Mouse (Mus musculus): Measurements from ENCODE around the gene Samd14. TPM values are rescaled to one million over a fixed set of nuclear protein-coding genes. Genes with fewer than 3 reads are reported as not detected.

Samd14 gene
- polyA plus RNA-seq, 1 experiment from 2014 or later = 32.3 TPM

DNA sequence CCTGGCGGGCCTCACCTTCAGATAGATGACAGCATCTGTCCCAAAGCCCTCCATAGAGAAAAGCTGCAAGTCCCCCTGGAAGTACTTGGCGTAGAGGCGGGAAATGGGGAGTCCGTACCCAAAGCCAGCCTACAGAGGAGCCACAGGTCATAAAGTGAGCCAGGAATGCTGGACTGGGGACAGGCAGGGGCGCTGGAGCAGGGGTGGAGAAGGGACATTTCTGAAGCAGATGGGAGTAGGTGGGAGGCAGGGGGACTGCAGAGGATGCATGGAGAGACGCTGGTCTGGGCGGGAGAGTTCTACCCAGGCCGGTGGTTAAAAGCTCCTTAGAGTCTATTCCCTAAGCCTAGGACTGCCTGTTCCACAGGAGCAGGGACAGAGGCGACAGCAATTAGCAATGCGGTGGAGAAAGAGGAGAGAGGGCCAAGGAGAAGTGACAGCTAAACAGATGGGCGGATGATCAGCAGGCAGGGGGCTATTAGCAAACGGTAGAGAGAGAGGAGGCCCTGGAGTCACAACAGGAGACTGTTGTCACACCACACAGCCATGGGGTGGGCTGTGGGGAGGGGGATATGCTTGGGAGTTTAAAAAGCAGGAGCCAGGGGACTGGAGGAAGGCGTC is 18.3 kb downstream of the Samd14 start:
- ChIA-PET CTCF (interaction anchor here (1.3 to 1.6 kb wide), 2 partner anchors 12 to 17 kb away, joined by 3 to 4 read pairs; no protein-coding TSS in a partner anchor), POLR2A (interaction anchor here (1.3 to 1.8 kb wide), 2 partner anchors 16 to 19 kb away, joined by 3 to 4 read pairs; partner anchors contain the start of gene Samd14)
- in situ Hi-C loops (cut with MboI; ENCODE audit: low pct_unique_long_range_greater_than_20kb) = no loop called here
- ATAC-seq (no peak), DNase-seq (ENCODE audit: low read depth, low spot score) (no peak)
- no peaks in the 10 kb centered on the region for H3K27me3 ChIP-seq
- TF ChIP-seq CTCF (IDR thresholded peaks at IDR 0.05) = no peak

- in situ Hi-C loops (cut with MboI; ENCODE audit: low pct_unique_long_range_greater_than_20kb) = no loop called here
- ATAC-seq (no peak), DNase-seq (ENCODE audit: low read depth, low spot score) (no peak)
- H3K27me3 ChIP-seq = no peaks in the 10 kb centered on the region
- CTCF ChIA-PET = no interaction called here
- no peak for TF ChIP-seq CTCF (IDR thresholded peaks at IDR 0.05)
- POLR2A ChIA-PET = no interaction called here
Measured at GRCm38 (mm10) chr11:95032945-95033344, 23.3 kb downstream of the Samd14 start.

GRCm38 (mm10) chr11:95033617-95034016 is 23.9 kb downstream of the Samd14 start:
- DNase-seq (ENCODE audit: low read depth, low spot score) = no peak
- no peaks in the 10 kb centered on the region for H3K27me3 ChIP-seq
- in situ Hi-C loops (cut with MboI; ENCODE audit: low pct_unique_long_range_greater_than_20kb) = no loop called here
- ChIA-PET CTCF (no interaction called here), POLR2A (no interaction called here)
- ATAC-seq = no peak
- no peak for TF ChIP-seq CTCF (IDR thresholded peaks at IDR 0.05)

- in situ Hi-C loops (cut with MboI; ENCODE audit: low pct_unique_long_range_greater_than_20kb) = no loop called here
- ATAC-seq = no peak
- CTCF ChIA-PET = no interaction called here
Measured at GRCm38 (mm10) chr11:95034902-95035301, 25.2 kb downstream of the Samd14 start.

GRCm38 (mm10) chr11:95036521-95036920 is 26.8 kb downstream of the Samd14 start:
- no peak for TF ChIP-seq CTCF (IDR thresholded peaks at IDR 0.05)
- ChIA-PET POLR2A (no interaction called here), CTCF (interaction anchor here (1.3 kb wide), 1 partner anchor 22 kb away, joined by 3 read pairs; no protein-coding TSS in a partner anchor)
- no peak for ATAC-seq
- DNase-seq (ENCODE audit: low read depth, low spot score) = no peak
- in situ Hi-C loops (cut with MboI; ENCODE audit: low pct_unique_long_range_greater_than_20kb) = no loop called here
- H3K27me3 ChIP-seq = no peaks in the 10 kb centered on the region

More at GRCm38 (mm10) chr11:95034902-95035301, 25.2 kb downstream of the Samd14 start:
- TF ChIP-seq CTCF (IDR thresholded peaks at IDR 0.05) = no peak
- no peaks in the 10 kb centered on the region for H3K27me3 ChIP-seq
- POLR2A ChIA-PET = no interaction called here
- no peak for DNase-seq (ENCODE audit: low read depth, low spot score)

GRCm38 (mm10) chr11:95037306-95037705 is 27.6 kb downstream of the Samd14 start:
- TF ChIP-seq CTCF (IDR thresholded peaks at IDR 0.05) = no peak
- in situ Hi-C loops (cut with MboI; ENCODE audit: low pct_unique_long_range_greater_than_20kb) = no loop called here
- DNase-seq (ENCODE audit: low read depth, low spot score) = no peak
- ChIA-PET POLR2A (interaction anchor here (1.2 kb wide), 1 partner anchor 26 kb away, joined by 4 read pairs; no protein-coding TSS in a partner anchor), CTCF (interaction anchor here (1.3 kb wide), 1 partner anchor 23 kb away, joined by 3 read pairs; no protein-coding TSS in a partner anchor)
- no peaks in the 10 kb centered on the region for H3K27me3 ChIP-seq
- no peak for ATAC-seq

GRCm38 (mm10) chr11:95038156-95038817 is 28.6 kb downstream of the Samd14 start:
- no peaks in the 10 kb centered on the region for H3K27me3 ChIP-seq
- TF ChIP-seq CTCF (IDR thresholded peaks at IDR 0.05) = no peak
- DNase-seq (ENCODE audit: low read depth, low spot score) (no peak), ATAC-seq (no peak)
- in situ Hi-C loops (cut with MboI; ENCODE audit: low pct_unique_long_range_greater_than_20kb) = no loop called here
- CTCF ChIA-PET = interaction anchor here (1.1 kb wide), 2 partner anchors 48 to 59 kb away, joined by 3 to 4 read pairs; no protein-coding TSS in a partner anchor
- POLR2A ChIA-PET = interaction anchor here (1.2 kb wide), 1 partner anchor 27 kb away, joined by 4 read pairs; no protein-coding TSS in a partner anchor

DNA sequence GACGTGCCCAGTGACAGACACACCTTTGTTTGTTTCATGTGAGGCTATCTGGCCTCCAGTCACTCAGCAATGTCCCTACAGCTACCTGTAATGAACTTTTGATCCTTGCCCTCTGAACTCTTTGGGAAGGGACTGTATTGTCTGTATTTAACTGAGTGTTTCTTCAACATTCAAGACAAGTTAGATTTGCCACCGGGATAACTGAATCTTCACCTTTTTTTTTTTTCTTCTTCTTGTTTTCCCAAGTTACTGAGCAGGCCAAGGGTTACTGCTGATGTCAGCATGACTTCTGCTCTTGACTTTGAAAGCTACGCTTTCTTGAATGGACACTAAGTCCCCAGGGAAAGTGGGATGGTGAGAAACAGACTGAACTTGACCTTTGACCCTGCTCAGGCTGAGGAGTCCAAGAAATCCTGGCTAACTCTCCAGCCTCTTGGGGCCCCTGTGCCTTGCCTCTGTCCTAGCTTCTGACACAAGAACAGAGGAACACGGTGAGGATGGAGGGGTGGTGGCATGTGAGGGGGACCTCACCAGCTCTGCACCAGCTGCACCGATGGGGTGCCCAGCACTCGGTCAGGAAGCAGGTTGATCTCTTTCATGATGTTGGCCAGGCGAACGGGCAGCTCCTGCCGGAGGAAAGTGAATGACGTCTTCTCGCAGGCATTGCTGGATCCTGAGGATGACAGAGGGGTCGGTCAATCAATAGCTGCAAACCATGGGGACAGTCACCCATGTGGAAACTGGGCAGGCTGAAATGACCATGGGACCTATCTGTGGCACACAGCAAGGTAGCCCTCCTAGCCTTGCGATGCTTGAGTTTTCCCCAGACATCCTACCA is 29.4 kb downstream of the Samd14 start:
- no peak for DNase-seq (ENCODE audit: low read depth, low spot score)
- no peaks in the 10 kb centered on the region for H3K27me3 ChIP-seq
- in situ Hi-C loops (cut with MboI; ENCODE audit: low pct_unique_long_range_greater_than_20kb) = no loop called here
- ATAC-seq = no peak
- ChIA-PET CTCF (interaction anchor here (1.1 to 1.6 kb wide), 3 partner anchors 11 to 60 kb away, joined by 3 to 4 read pairs (median 4); no protein-coding TSS in a partner anchor), POLR2A (interaction anchor here (0.5 to 1.3 kb wide), 5 partner anchors 28 to 69 kb away, joined by 3 to 6 read pairs (median 4); partner anchors contain the start of gene Ppp1r9b)
- TF ChIP-seq CTCF (IDR thresholded peaks at IDR 0.05) = no peak

- ChIA-PET POLR2A (interaction anchor here (0.6 to 1.3 kb wide), 2 partner anchors 29 to 50 kb away, joined by 3 to 6 read pairs; partner anchors contain the start of gene Ppp1r9b), CTCF (interaction anchor here (1.0 to 1.6 kb wide), 2 partner anchors 12 to 27 kb away, joined by 3 to 4 read pairs; no protein-coding TSS in a partner anchor)
- no peak for TF ChIP-seq CTCF (IDR thresholded peaks at IDR 0.05)
- in situ Hi-C loops (cut with MboI; ENCODE audit: low pct_unique_long_range_greater_than_20kb) = loop anchor here (5.0 to 10.0 kb wide), 3 partner anchors 62 to 215 kb away; partner anchors contain the start of gene Sgca
- ATAC-seq = no peak
- no peaks in the 10 kb centered on the region for H3K27me3 ChIP-seq
- DNase-seq (ENCODE audit: low read depth, low spot score) = no peak
Measured at GRCm38 (mm10) chr11:95039766-95040165, 30.1 kb downstream of the Samd14 start.

Measured in Patski (cell line).